Mouse (Mus musculus): ENCODE measurements at regions not wholly inside any gene's neighbourhood (a gene's known extent, or its start where the extent isn't known, plus 50 kb on each side); places are given as distances from the start of the nearest gene placed in this dataset.

- ATAC-seq (replicated peaks in 1 of 2; ENCODE audit: insufficient read depth in 1 of 2, low FRiP score in 2 of 2, low TSS enrichment in 1 of 2, low read depth in 1 of 2, poor library complexity in 2 of 2, severe bottlenecking in 2 of 2): no peak
Observed at GRCm38 (mm10) chr2:129883417-129883816, 83.1 kb downstream of the Stk35 start.

- ATAC-seq (replicated peaks in 1 of 2; ENCODE audit: insufficient read depth in 1 of 2, low FRiP score in 2 of 2, low TSS enrichment in 1 of 2, low read depth in 1 of 2, poor library complexity in 2 of 2, severe bottlenecking in 2 of 2): no peak
Observed at GRCm38 (mm10) chr2:129884316-129884715, 84.0 kb downstream of the Stk35 start.

GRCm38 (mm10) chr2:129885536-129885935 lies 85.2 kb downstream of the Stk35 start:
- ATAC-seq (replicated peaks in 1 of 2; ENCODE audit: insufficient read depth in 1 of 2, low FRiP score in 2 of 2, low TSS enrichment in 1 of 2, low read depth in 1 of 2, poor library complexity in 2 of 2, severe bottlenecking in 2 of 2): no peak

GRCm38 (mm10) chr2:129893231-129893630 lies 92.9 kb downstream of the Stk35 start:
- ATAC-seq (replicated peaks in 1 of 2; ENCODE audit: insufficient read depth in 1 of 2, low FRiP score in 2 of 2, low TSS enrichment in 1 of 2, low read depth in 1 of 2, poor library complexity in 2 of 2, severe bottlenecking in 2 of 2): peak; percentile 69 to 71

- 0 out of 4 replicates have a peak, but pooled peaks of 1 of the 2 experiments have one; percentile 2 for ATAC-seq (replicated peaks in 1 of 2; ENCODE audit: insufficient read depth in 1 of 2, low FRiP score in 2 of 2, low TSS enrichment in 1 of 2, low read depth in 1 of 2, poor library complexity in 2 of 2, severe bottlenecking in 2 of 2)
Observed at GRCm38 (mm10) chr2:129893832-129894231, 93.5 kb downstream of the Stk35 start.

GRCm38 (mm10) chr2:129894906-129895305 lies 94.6 kb downstream of the Stk35 start:
- no peak for ATAC-seq (replicated peaks in 1 of 2; ENCODE audit: insufficient read depth in 1 of 2, low FRiP score in 2 of 2, low TSS enrichment in 1 of 2, low read depth in 1 of 2, poor library complexity in 2 of 2, severe bottlenecking in 2 of 2)

GRCm38 (mm10) chr2:129895369-129895768 lies 95.1 kb downstream of the Stk35 start:
- ATAC-seq (replicated peaks in 1 of 2; ENCODE audit: insufficient read depth in 1 of 2, low FRiP score in 2 of 2, low TSS enrichment in 1 of 2, low read depth in 1 of 2, poor library complexity in 2 of 2, severe bottlenecking in 2 of 2): peak; percentile 42 to 57

- ATAC-seq (replicated peaks in 1 of 2; ENCODE audit: insufficient read depth in 1 of 2, low FRiP score in 2 of 2, low TSS enrichment in 1 of 2, low read depth in 1 of 2, poor library complexity in 2 of 2, severe bottlenecking in 2 of 2): no peak
Observed at GRCm38 (mm10) chr2:129896696-129897095, 96.4 kb downstream of the Stk35 start.

GRCm38 (mm10) chr2:129903383-129904135 lies 103.2 kb downstream of the Stk35 start:
- peak; percentile 50 to 71 for ATAC-seq (replicated peaks in 1 of 2; ENCODE audit: insufficient read depth in 1 of 2, low FRiP score in 2 of 2, low TSS enrichment in 1 of 2, low read depth in 1 of 2, poor library complexity in 2 of 2, severe bottlenecking in 2 of 2)

GRCm38 (mm10) chr2:129904753-129905152 lies 104.4 kb downstream of the Stk35 start:
- peak; percentile 51; a peak in 3 of 4 replicates for ATAC-seq (replicated peaks in 1 of 2; ENCODE audit: insufficient read depth in 1 of 2, low FRiP score in 2 of 2, low TSS enrichment in 1 of 2, low read depth in 1 of 2, poor library complexity in 2 of 2, severe bottlenecking in 2 of 2)

- ATAC-seq (replicated peaks in 1 of 2; ENCODE audit: insufficient read depth in 1 of 2, low FRiP score in 2 of 2, low TSS enrichment in 1 of 2, low read depth in 1 of 2, poor library complexity in 2 of 2, severe bottlenecking in 2 of 2): peak in 1 of 2 experiments; percentile 14; a peak in 2 of 4 replicates
Observed at GRCm38 (mm10) chr2:129908701-129909425, 103.3 kb upstream of the Tgm3 start.

GRCm38 (mm10) chr2:129911203-129911921 lies 100.8 kb upstream of the Tgm3 start:
- no peak for ATAC-seq (replicated peaks in 1 of 2; ENCODE audit: insufficient read depth in 1 of 2, low FRiP score in 2 of 2, low TSS enrichment in 1 of 2, low read depth in 1 of 2, poor library complexity in 2 of 2, severe bottlenecking in 2 of 2)

GRCm38 (mm10) chr2:129912556-129912955 lies 99.6 kb upstream of the Tgm3 start:
- no peak for ATAC-seq (replicated peaks in 1 of 2; ENCODE audit: insufficient read depth in 1 of 2, low FRiP score in 2 of 2, low TSS enrichment in 1 of 2, low read depth in 1 of 2, poor library complexity in 2 of 2, severe bottlenecking in 2 of 2)

GRCm38 (mm10) chr2:129914261-129914660 lies 97.9 kb upstream of the Tgm3 start:
- ATAC-seq (replicated peaks in 1 of 2; ENCODE audit: insufficient read depth in 1 of 2, low FRiP score in 2 of 2, low TSS enrichment in 1 of 2, low read depth in 1 of 2, poor library complexity in 2 of 2, severe bottlenecking in 2 of 2): no peak

GRCm38 (mm10) chr2:129916411-129916810 lies 95.7 kb upstream of the Tgm3 start:
- ATAC-seq (replicated peaks in 1 of 2; ENCODE audit: insufficient read depth in 1 of 2, low FRiP score in 2 of 2, low TSS enrichment in 1 of 2, low read depth in 1 of 2, poor library complexity in 2 of 2, severe bottlenecking in 2 of 2): no peak

GRCm38 (mm10) chr2:129918141-129918790 lies 93.9 kb upstream of the Tgm3 start:
- no peak for ATAC-seq (replicated peaks in 1 of 2; ENCODE audit: insufficient read depth in 1 of 2, low FRiP score in 2 of 2, low TSS enrichment in 1 of 2, low read depth in 1 of 2, poor library complexity in 2 of 2, severe bottlenecking in 2 of 2)

GRCm38 (mm10) chr2:129919551-129919950 lies 92.6 kb upstream of the Tgm3 start:
- no peak for ATAC-seq (replicated peaks in 1 of 2; ENCODE audit: insufficient read depth in 1 of 2, low FRiP score in 2 of 2, low TSS enrichment in 1 of 2, low read depth in 1 of 2, poor library complexity in 2 of 2, severe bottlenecking in 2 of 2)

Measured in hematopoietic stem cell, adult 5-6 weeks (primary cell).